Mouse (Mus musculus) spleen, adult 18-20 months (tissue): Measurements from ENCODE around the gene Ddx6.
"Not testable (repeated sequence)": the region's sequence is repeated elsewhere in the genome, so short reads cannot be mapped to it uniquely, and the experiment has no call there.

ENCODE experiments used
- DNase-seq, 2 experiments: peaks; one replicate each; pipeline ENCODE4 v3.0.0; 2022; ENCODE audit warnings: mixed read lengths in 2 of 2

The Ddx6 gene

GRCm38 (mm10) chr9:44594901-44595536 lies 9.7 kb upstream of the Ddx6 start:
- no peak for DNase-seq

- DNase-seq, result no peak
Observed at GRCm38 (mm10) chr9:44595537-44595930, 9.2 kb upstream of the Ddx6 start.

- no peak for DNase-seq
Observed at GRCm38 (mm10) chr9:44597742-44598141, 7.0 kb upstream of the Ddx6 start.

- DNase-seq, result no peak
Observed at GRCm38 (mm10) chr9:44598899-44599495, 5.7 kb upstream of the Ddx6 start.

- no peak for DNase-seq
Observed at GRCm38 (mm10) chr9:44599616-44600015, 5.1 kb upstream of the Ddx6 start.

GRCm38 (mm10) chr9:44600801-44601200 lies 3.9 kb upstream of the Ddx6 start:
- no peak for DNase-seq

GRCm38 (mm10) chr9:44602766-44603165 lies 1.9 kb upstream of the Ddx6 start:
- DNase-seq, result no peak

- no peak for DNase-seq
Observed at GRCm38 (mm10) chr9:44603454-44604289, 1.0 kb upstream of the Ddx6 start.

- peak; percentile 78 to 82 for DNase-seq
Observed at GRCm38 (mm10) chr9:44604290-44604778, 358 bp upstream of the Ddx6 start.

GRCm38 (mm10) chr9:44605616-44606165 lies 999 bp downstream of the Ddx6 start:
- peak in 1 of 2 experiments; percentile 25 for DNase-seq

GRCm38 (mm10) chr9:44606646-44607045 lies 2.0 kb downstream of the Ddx6 start:
- DNase-seq, result no peak

- no peak for DNase-seq
Observed at GRCm38 (mm10) chr9:44607306-44607705, 2.6 kb downstream of the Ddx6 start.

- DNase-seq, result no peak
Observed at GRCm38 (mm10) chr9:44610371-44610770, 5.7 kb downstream of the Ddx6 start.

GRCm38 (mm10) chr9:44613081-44613480 lies 8.4 kb downstream of the Ddx6 start:
- DNase-seq, result not testable (repeated sequence)

GRCm38 (mm10) chr9:44621114-44621513 lies 16.4 kb downstream of the Ddx6 start:
- no peak for DNase-seq

- no peak for DNase-seq
Observed at GRCm38 (mm10) chr9:44624390-44624789, 19.7 kb downstream of the Ddx6 start.

GRCm38 (mm10) chr9:44626268-44626667 lies 21.6 kb downstream of the Ddx6 start:
- DNase-seq, result no peak

- DNase-seq, result no peak
Observed at GRCm38 (mm10) chr9:44637551-44638169, 33.0 kb downstream of the Ddx6 start.

- not testable (repeated sequence) for DNase-seq
Observed at GRCm38 (mm10) chr9:44638726-44639125, 34.0 kb downstream of the Ddx6 start.

- DNase-seq, result not testable (repeated sequence)
Observed at GRCm38 (mm10) chr9:44640028-44640427, 35.3 kb downstream of the Ddx6 start.

GRCm38 (mm10) chr9:44640646-44641357 lies 36.1 kb downstream of the Ddx6 start:
- DNase-seq, result no peak

- no peak for DNase-seq
Observed at GRCm38 (mm10) chr9:44641616-44642015, 36.9 kb downstream of the Ddx6 start.
